Mouse (Mus musculus) MEL (cell line): ENCODE data around the gene Nrxn3. TPM values are rescaled to one million over a fixed set of nuclear protein-coding genes. Genes with fewer than 3 reads are reported as not detected.

Experiments used
- DNase-seq: peaks from one replicate; pipeline ENCODE4 v3.0.0; 2011; ENCODE audit warnings: low read depth, low spot score
- H3K27ac ChIP-seq: 2 replicates; pipeline ENCODE4 v1.5.1; 2012; ENCODE audit warnings: low read depth, mild to moderate bottlenecking, control low read depth, low read length, moderate library complexity; ENCODE audit not compliant: control insufficient read depth
- H3K27me3 ChIP-seq, 2 experiments: fragments of 150-350 bp in 1 of 2; sonication (generic) in 1 of 2; 2 replicates each; pipeline ENCODE4 v1.6.1; 2012; ENCODE audit warnings: low read length in 2 of 2, mild to moderate bottlenecking in 2 of 2, improper control_type of control experiment in 1 of 2, moderate library complexity in 1 of 2; ENCODE audit not compliant: insufficient read depth in 2 of 2, control insufficient read depth in 1 of 2
- H3K36me3 ChIP-seq, 2 experiments: 2 replicates each; pipeline ENCODE4 v1.6.1; 2012 to 2014; ENCODE audit warnings: low read length in 2 of 2, improper control_type of control experiment in 1 of 2, inconsistent platforms in 1 of 2, mild to moderate bottlenecking in 1 of 2; ENCODE audit not compliant: insufficient read depth in 2 of 2, control insufficient read depth in 1 of 2
- H3K4me1 ChIP-seq, 2 experiments: fragments of 150-350 bp in 1 of 2; sonication (generic) in 1 of 2; 2 replicates each; pipeline ENCODE4 v1.6.1; 2012; ENCODE audit warnings: low read length in 2 of 2, improper control_type of control experiment in 1 of 2, mild to moderate bottlenecking in 1 of 2; ENCODE audit not compliant: insufficient read depth in 2 of 2, control insufficient read depth in 1 of 2
- H3K4me3 ChIP-seq, 2 experiments: fragments of 150-350 bp in 1 of 2; sonication (generic) in 1 of 2; 2 replicates each; pipeline ENCODE4 v1.5.1; 2012; ENCODE audit warnings: low read depth in 2 of 2, low read length in 2 of 2, mild to moderate bottlenecking in 2 of 2, moderate library complexity in 2 of 2, control low read depth in 1 of 2, improper control_type of control experiment in 1 of 2; ENCODE audit not compliant: control insufficient read depth in 1 of 2, insufficient read depth in 1 of 2
- H3K79me2 ChIP-seq: 2 replicates; pipeline ENCODE4 v1.6.1; 2012; ENCODE audit warnings: mild to moderate bottlenecking, low read length, moderate library complexity; ENCODE audit not compliant: control insufficient read depth, poor library complexity, insufficient read depth
- H3K9ac ChIP-seq: 2 replicates; pipeline ENCODE4 v1.6.1; 2012; ENCODE audit warnings: low read depth, mild to moderate bottlenecking, control low read depth, low read length, moderate library complexity; ENCODE audit not compliant: control insufficient read depth, poor library complexity, severe bottlenecking
- H3K9me3 ChIP-seq: fragments of 150-350 bp; sonication (generic); replicated peaks from 2 replicates; pipeline ENCODE4 v1.6.1; 2012; ENCODE audit warnings: mild to moderate bottlenecking, low read length, improper control_type of control experiment, moderate library complexity; ENCODE audit not compliant: insufficient read depth
- BHLHE40 ChIP-seq: IDR thresholded peaks from 2 replicates; pipeline ENCODE4 v1.6.1; 2012; ENCODE audit warnings: low read depth, mild to moderate bottlenecking, inconsistent platforms, low read length, improper control_type of control experiment, borderline replicate concordance
- CHD1 ChIP-seq: IDR thresholded peaks from 2 replicates; pipeline ENCODE4 v1.6.1; 2012; ENCODE audit warnings: low read depth, mild to moderate bottlenecking, inconsistent platforms, low read length, improper control_type of control experiment
- CTCF ChIP-seq, 3 experiments: IDR thresholded peaks in 2 of 3; conservative IDR thresholded peaks in 1 of 3; 2 replicates each; pipeline ENCODE4 v1.5.1; 2011 to 2012; ENCODE audit warnings: low read length in 3 of 3, low read depth in 2 of 3, mild to moderate bottlenecking in 2 of 3, improper control_type of control experiment in 1 of 3, inconsistent platforms in 1 of 3, mixed read lengths in 1 of 3, moderate library complexity in 1 of 3; ENCODE audit not compliant: control insufficient read depth in 1 of 3, insufficient read depth in 1 of 3, poor library complexity in 1 of 3, severe bottlenecking in 1 of 3
- E2F4 ChIP-seq: IDR thresholded peaks from 2 replicates; pipeline ENCODE4 v1.6.1; 2011; ENCODE audit warnings: low read depth, low read length, improper control_type of control experiment, borderline replicate concordance
- ELF1 ChIP-seq: IDR thresholded peaks from 2 replicates; pipeline ENCODE4 v1.6.1; 2014; ENCODE audit warnings: low read depth, mild to moderate bottlenecking, inconsistent platforms, low read length, improper control_type of control experiment, moderate library complexity
- ETS1 ChIP-seq: IDR thresholded peaks from 2 replicates; pipeline ENCODE4 v1.6.1; 2012; ENCODE audit warnings: low read depth, mild to moderate bottlenecking, inconsistent platforms, low read length, improper control_type of control experiment, moderate library complexity
- GABPA ChIP-seq: IDR thresholded peaks from 2 replicates; pipeline ENCODE4 v1.6.1; 2012; ENCODE audit warnings: low read depth, mild to moderate bottlenecking, inconsistent platforms, low read length, improper control_type of control experiment, moderate library complexity
- GATA1 ChIP-seq: IDR thresholded peaks from 2 replicates; pipeline ENCODE4 v1.6.1; 2011; ENCODE audit warnings: low read depth, low read length, improper control_type of control experiment
- HCFC1 ChIP-seq: IDR thresholded peaks from 2 replicates; pipeline ENCODE4 v1.6.1; 2012; ENCODE audit warnings: low read depth, mild to moderate bottlenecking, inconsistent platforms, low read length, improper control_type of control experiment, moderate library complexity
- JUND ChIP-seq: IDR thresholded peaks from 2 replicates; pipeline ENCODE4 v1.6.1; 2011; ENCODE audit warnings: low read depth, mild to moderate bottlenecking, improper control_type of control experiment, low read length
- MAX ChIP-seq: IDR thresholded peaks from 2 replicates; pipeline ENCODE4 v1.6.1; 2011; ENCODE audit warnings: low read length, improper control_type of control experiment
- MXI1 ChIP-seq: IDR thresholded peaks from 2 replicates; pipeline ENCODE4 v1.6.1; 2011; ENCODE audit warnings: mild to moderate bottlenecking, low read depth, low read length, improper control_type of control experiment
- POLR2AphosphoS5 ChIP-seq: IDR thresholded peaks from 2 replicates; pipeline ENCODE4 v1.6.1; 2012; ENCODE audit warnings: low read depth, borderline replicate concordance, mild to moderate bottlenecking, inconsistent platforms, low read length, moderate library complexity, mixed read lengths
- RCOR1 ChIP-seq: IDR thresholded peaks from 2 replicates; pipeline ENCODE4 v1.6.1; 2012; ENCODE audit warnings: low read depth, mild to moderate bottlenecking, inconsistent platforms, low read length, improper control_type of control experiment
- TAL1 ChIP-seq: IDR thresholded peaks from 2 replicates; pipeline ENCODE4 v1.6.1; 2012; ENCODE audit warnings: mild to moderate bottlenecking, inconsistent platforms, low read length, moderate library complexity, mixed read lengths
- TBP ChIP-seq: IDR thresholded peaks from 2 replicates; pipeline ENCODE4 v1.8.0; 2011; ENCODE audit warnings: low read depth, low read length, improper control_type of control experiment
- UBTF ChIP-seq: IDR thresholded peaks from 2 replicates; pipeline ENCODE4 v1.6.1; 2012; ENCODE audit warnings: low read depth, mild to moderate bottlenecking, inconsistent platforms, low read length, improper control_type of control experiment, moderate library complexity, borderline replicate concordance; ENCODE audit not compliant: insufficient read depth
- USF2 ChIP-seq, 2 experiments: IDR thresholded peaks; 2 replicates each; pipeline ENCODE4 v1.6.1; 2011 to 2012; ENCODE audit warnings: improper control_type of control experiment in 2 of 2, low read length in 2 of 2, borderline replicate concordance in 1 of 2, inconsistent platforms in 1 of 2, low read depth in 1 of 2, mild to moderate bottlenecking in 1 of 2; ENCODE audit not compliant: insufficient read depth in 1 of 2
- polyA plus RNA-seq, 2 experiments: library from polyadenylated mRNA; stranded (reverse) in 1 of 2; unstranded in 1 of 2; fragments of >175 nt in 1 of 2; fragments of >200 nt in 1 of 2; gene quantifications; 2 replicates each; pipeline versions ENCODE4 v1.2.1 to v1.2.4; 2012; ENCODE audit warnings: low replicate concordance in 2 of 2, low read depth in 1 of 2; ENCODE audit not compliant: insufficient read length in 2 of 2, insufficient read depth in 1 of 2, missing spikeins in 1 of 2
- total RNA-seq: library from RNA; depleted of rRNA; stranded (reverse); fragments of 300-350 nt; gene quantifications from 2 replicates; pipeline ENCODE4 v1.2.3, GENCODE M21; 2012

The Nrxn3 gene
- total and polyA plus RNA-seq, 3 experiments: not detected

- Histone ChIP-seq H3K9me3 (no peaks in the 10 kb centered on the region), H3K4me3 (no peak overlapping the region), H3K27me3 (no peaks in the 10 kb centered on the region), H3K27ac (no peak overlapping the region), H3K9ac (no peak overlapping the region), H3K4me1 (no peaks in the 10 kb centered on the region), H3K36me3 (no peaks in the 10 kb centered on the region), H3K79me2 (no peaks in the 10 kb centered on the region)
- DNase-seq: no peak
- TF ChIP-seq BHLHE40 (no peak), MXI1 (no peak), ETS1 (no peak), POLR2AphosphoS5 (no peak), CTCF (IDR thresholded peaks at IDR 0.05 in 2 of 3, conservative IDR thresholded peaks at IDR 0.05 in 1 of 3; ENCODE audit: control insufficient read depth in 1 of 3, insufficient read depth in 1 of 3, low read depth in 2 of 3, low read length in 3 of 3, poor library complexity in 1 of 3, severe bottlenecking in 1 of 3) (no peak), USF2 (IDR thresholded peaks at IDR 0.05; ENCODE audit: borderline replicate concordance in 1 of 2, insufficient read depth in 1 of 2, low read depth in 1 of 2, low read length in 2 of 2) (no peak), UBTF (no peak), MAX (no peak), GATA1 (no peak), CHD1 (no peak), TBP (no peak), JUND (no peak)
- TF ChIP-seq, all 39 proteins: peak for 0
These were observed 145.6 kb downstream of the Nrxn3 start for GRCm38 (mm10) chr12:88868288-88868687.

- TF ChIP-seq HCFC1 (no peak), MXI1 (no peak), GATA1 (no peak), GABPA (no peak), TAL1 (no peak), RCOR1 (no peak), TBP (no peak), ELF1 (no peak), E2F4 (no peak)
- no peak overlapping the region for H3K27ac ChIP-seq
These were observed 174.7 kb downstream of the Nrxn3 start for GRCm38 (mm10) chr12:88897331-88897730.

More at GRCm38 (mm10) chr12:88897331-88897730, 174.7 kb downstream of the Nrxn3 start:
- Histone ChIP-seq H3K79me2 (no peaks in the 10 kb centered on the region), H3K4me1 (no peaks in the 10 kb centered on the region), H3K9me3 (no peaks in the 10 kb centered on the region), H3K9ac (no peak overlapping the region), H3K4me3 (no peak overlapping the region), H3K27me3 (no peaks in the 10 kb centered on the region), H3K36me3 (no peaks in the 10 kb centered on the region)
- no peak for DNase-seq
